Mouse (Mus musculus) heart, postnatal 25 days (tissue): ENCODE results near the gene Peak1. TPM values are rescaled to one million over a fixed set of nuclear protein-coding genes. Genes with fewer than 3 reads are reported as not detected.
"Not testable (repeated sequence)": the region's sequence is repeated elsewhere in the genome, so short reads cannot be mapped to it uniquely, and the experiment has no call there.

Source experiments
- DNase-seq: peaks from one replicate; pipeline ENCODE4 v3.0.0; 2022; ENCODE audit warnings: low spot score
- intact Hi-C: fragments of 180-260 bp; cut with DNase I; formaldehyde crosslinking; loops from one replicate; pipeline ENCODE4 v1.15.1; 2025
- total RNA-seq, 2 experiments: library from RNA; stranded (reverse); gene quantifications; 2 replicates each; pipeline ENCODE4 v1.2.3; 2021

Peak1 gene
- total RNA-seq, 2 experiments from 2014 or later, result 35.1 to 38.0 TPM

DNA sequence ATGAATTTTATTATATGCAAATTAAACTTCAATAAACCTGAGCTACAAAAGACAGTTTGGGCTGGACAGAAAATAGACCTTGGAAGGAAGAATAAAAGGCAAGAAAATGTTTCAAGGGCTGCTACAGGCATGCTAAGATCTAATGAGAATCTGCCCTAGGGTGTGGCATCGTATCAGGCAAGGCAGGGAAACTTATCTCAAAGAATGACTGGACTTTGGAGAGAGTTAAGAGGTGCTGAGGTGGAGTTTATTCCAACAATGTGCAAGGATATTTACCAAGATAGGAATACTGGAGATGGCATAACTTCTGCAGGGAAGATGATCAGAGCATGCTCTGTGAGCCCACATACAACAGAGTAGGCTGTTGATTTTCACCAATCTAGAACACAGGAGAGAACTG lies 154.8 kb downstream of the Peak1 start:
- no peak for DNase-seq
- intact Hi-C loops, result loop anchor here (1.0 to 5.0 kb wide), 2 partner anchors 199 to 290 kb away; no protein-coding TSS in a partner anchor

DNA sequence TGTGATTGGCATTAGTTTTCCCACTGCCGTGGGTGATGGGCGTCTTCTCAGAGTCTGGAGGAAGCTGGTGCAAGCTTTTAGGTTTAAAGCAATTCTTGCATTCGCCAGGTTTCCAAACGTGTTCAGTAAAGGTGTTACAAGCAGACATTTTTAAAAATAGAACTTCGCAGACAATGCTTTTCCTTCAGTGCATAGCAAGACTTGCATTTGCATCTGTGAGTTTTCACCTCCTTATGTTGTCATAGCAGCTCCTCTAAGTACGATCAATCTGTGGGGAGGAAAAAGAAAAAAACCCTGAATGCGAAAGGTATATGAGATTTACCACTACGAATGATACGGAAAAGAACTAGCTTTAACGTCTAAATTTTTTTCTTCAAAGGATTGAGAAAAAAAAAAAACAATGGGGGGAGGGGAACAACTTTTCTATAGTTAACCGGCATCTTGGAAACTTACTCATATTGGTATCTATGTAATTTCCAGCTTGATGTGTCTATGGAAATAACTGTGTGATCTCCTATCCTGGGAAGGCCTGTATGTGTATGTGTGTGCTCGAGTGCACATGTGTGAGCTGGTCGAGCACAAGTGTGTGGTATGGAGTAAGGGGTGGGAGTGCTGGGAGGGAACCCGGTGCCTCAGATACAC lies 157.3 kb downstream of the Peak1 start:
- intact Hi-C loops, result loop anchor here (5.0 kb wide), 1 partner anchor 202 kb away; no protein-coding TSS in a partner anchor
- no peak for DNase-seq

DNA sequence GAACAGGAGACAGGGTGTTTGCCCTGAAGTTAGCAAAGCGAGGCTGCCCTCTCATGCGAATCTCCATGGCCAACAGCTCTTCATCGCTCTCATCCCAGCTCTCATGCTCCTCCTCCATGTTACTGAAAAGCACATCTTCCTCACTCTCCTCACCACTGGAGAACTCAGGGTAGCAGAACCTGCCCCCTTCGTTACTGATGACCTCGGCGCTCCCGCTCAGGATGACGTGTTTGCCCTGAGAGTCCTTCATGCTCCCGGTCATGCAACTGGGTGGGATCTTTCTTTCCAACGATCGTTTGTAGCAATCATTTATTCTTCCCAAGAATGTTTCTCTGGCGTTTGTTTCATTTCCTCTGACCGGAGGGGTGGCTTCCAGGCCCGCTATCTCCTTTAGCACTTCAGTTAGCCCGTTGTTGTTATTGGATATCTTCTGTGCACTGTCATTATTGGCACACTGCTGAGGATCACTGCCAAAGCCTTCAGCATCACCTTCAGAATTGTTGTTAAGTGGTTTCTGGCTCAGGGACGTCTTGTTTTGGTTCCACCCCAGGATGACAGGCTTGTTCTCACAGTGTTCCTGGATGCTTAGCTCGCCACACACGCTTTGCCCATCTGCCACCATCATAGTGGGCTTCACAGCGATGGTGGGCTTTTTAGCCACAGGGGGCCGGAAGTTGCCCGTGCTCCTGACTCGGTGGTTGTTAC lies 157.9 kb downstream of the Peak1 start:
- intact Hi-C loops, result loop anchor here (5.0 kb wide), 1 partner anchor 202 kb away; no protein-coding TSS in a partner anchor
- peak; percentile 53 for DNase-seq

DNA sequence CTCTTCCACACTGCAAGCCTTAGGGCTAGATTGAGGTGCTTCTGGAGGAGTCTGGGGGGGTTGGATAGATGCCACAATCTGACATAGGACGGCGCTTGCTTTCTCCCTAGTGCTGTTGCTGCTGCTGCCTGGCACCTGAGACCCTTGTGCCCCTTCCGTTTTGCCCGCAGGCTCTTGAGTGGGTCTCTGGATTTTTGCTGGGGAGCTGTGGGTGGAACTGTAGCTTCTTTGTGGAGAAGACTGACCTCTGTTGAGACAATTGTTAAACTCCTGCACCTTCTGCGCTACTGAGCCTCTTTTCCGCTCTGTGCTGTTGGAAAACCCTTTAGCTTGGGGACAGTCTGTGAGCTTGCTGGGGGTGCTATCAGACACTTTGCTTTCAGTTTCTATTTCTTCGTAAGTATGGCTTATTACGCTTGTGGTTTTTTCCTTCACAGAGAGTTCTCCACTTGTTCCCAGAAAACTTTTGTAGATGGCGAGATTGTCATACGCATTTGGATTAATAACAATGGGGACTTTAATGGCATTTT lies 159.5 kb downstream of the Peak1 start:
- intact Hi-C loops, result no loop called here
- no peak for DNase-seq

DNA sequence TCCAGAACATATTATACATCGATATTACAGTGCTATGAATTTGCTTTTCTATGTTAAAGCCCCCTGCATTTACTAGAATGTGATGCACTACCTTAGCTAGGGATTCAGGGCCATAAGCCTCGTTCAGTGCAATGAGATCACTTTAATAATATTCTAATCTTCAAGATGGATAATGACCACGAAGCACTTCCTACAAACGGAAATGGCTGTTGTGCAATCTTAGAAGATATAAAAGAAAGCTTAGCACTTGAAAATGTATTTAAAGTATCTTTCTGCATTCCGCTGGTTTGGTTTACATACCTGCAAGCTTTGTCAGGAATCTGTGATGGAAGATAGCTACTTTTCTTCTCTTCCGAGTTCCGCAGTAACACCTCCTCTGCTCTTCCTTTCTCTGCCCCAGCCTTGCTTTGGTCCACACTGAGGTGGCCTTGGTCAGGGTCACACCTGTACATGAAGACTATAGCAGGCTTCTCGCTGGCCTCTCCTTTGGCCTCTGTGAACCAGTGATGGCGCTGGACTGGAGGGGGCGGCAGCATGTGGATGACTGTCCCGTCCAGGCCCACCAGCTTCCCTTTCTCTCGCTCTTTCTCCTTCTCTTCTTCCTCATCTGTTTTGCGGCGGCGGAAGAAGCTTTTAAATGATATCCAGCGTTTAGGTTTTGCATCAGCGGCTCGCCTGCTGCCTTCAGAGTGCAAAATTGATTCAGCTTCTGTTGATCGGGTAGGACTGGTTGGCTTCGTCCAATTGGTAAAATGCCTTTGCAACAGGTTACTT lies 160.5 kb downstream of the Peak1 start:
- intact Hi-C loops, result no loop called here
- no peak for DNase-seq

DNA sequence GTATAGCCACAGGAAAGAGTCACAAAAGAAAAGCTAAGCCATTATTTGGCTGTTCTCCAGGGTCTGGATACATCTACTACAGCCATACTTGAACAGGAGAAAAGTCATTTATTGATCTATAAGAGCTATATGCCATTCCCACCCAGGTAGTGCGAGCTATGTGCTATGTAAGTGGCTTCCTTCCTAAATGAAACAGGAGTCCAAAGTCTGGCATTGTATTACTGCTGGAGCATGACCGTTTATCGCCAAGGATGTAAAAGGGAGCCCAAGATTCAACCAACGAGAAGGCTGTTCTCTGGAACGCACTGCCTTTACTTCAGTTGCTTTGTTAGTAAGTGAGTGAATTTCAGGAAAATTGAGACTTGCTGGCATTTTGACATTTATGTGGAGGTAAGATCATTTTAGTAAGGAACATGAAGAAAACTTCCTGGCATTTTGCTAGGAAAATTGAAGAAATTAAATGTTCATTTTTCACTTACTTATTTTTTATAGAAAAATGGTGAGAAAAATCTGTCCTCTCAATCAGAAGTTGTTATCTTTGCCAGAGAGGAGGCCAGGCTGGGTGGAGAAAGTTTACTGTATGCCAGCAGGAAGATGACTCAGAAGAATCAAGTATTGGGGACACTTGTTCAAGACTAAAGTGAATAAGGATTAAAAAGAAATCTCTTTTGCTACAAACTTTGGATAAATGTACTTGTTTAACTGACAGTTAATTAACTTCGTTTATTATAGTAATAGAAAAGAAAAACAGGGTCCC lies 162.0 kb downstream of the Peak1 start:
- DNase-seq, result no peak
- intact Hi-C loops, result no loop called here

- DNase-seq, result no peak
- intact Hi-C loops, result no loop called here
Measured at GRCm38 (mm10) chr9:56244336-56244735, 173.5 kb downstream of the Peak1 start.

GRCm38 (mm10) chr9:56243885-56244284 lies 174.0 kb downstream of the Peak1 start:
- intact Hi-C loops, result no loop called here
- no peak for DNase-seq

GRCm38 (mm10) chr9:56242686-56243085 lies 175.2 kb downstream of the Peak1 start:
- DNase-seq, result no peak
- intact Hi-C loops, result no loop called here

DNA sequence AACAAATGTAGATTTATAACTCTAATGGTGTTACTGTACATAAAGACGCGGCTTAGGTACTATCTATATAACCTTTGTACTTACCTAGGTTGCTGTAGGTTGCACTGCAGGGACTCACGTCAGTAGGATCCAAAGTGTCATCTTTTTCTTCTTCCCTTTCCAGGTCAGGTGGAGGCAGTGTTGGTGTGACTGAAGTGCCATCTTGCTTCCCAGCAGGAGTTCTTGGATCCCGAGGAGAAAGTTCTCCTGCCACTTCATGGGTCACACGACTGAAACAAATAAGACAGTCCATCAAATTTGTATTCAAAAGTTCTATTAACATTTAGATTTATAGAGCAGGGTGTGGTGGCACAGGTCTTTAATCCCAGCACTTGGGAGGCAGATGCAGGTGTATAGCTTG lies 176.8 kb downstream of the Peak1 start:
- no peak for DNase-seq
- intact Hi-C loops, result no loop called here

DNA sequence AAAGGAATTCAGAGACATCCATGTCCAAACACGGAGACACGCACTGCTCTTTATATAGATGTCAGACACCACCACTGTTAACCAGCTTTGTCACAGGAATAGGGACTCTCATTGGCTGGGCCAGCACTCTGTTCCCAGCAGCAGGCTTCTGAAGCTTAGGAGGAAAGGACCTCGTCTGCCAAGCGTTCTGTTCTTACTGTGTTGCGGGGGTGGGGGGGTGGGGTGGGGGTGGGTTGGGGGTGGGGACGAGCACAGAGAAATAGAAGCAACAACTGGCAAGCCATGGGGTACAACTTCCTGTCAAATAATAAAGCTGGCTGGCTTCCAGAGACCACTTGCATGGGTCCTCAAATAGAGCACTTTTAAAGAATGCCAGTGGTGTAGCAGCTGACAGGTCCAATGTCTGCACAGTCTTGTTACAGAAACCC lies 182.0 kb downstream of the Peak1 start:
- intact Hi-C loops, result no loop called here
- DNase-seq, result no peak

GRCm38 (mm10) chr9:56235281-56235680 lies 182.6 kb downstream of the Peak1 start:
- no peak for DNase-seq
- intact Hi-C loops, result no loop called here

GRCm38 (mm10) chr9:56234561-56234960 lies 183.3 kb downstream of the Peak1 start:
- intact Hi-C loops, result no loop called here
- no peak for DNase-seq

- intact Hi-C loops, result no loop called here
- no peak for DNase-seq
Measured at GRCm38 (mm10) chr9:56233316-56233715, 184.6 kb downstream of the Peak1 start.

GRCm38 (mm10) chr9:56230906-56231305 lies 187.0 kb downstream of the Peak1 start:
- intact Hi-C loops, result no loop called here
- no peak for DNase-seq

DNA sequence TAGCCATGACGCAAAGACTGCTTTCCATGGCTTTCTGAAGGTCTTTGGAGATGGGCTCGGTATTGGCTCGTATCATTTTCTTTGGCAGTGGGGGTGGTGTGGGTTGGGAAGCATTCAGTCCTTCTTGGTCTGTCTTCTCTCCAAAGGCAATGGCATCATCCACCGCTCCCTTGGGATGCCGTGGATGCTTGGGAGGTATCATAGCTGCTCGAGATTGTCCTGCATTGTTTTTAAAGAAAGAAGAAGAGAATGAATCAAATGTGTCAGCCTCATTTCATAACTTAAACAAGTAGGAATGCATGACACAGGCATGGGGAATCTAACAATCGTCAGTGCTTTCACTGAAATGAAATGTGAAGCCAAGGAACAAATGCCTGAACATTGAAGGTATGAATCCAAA lies 190.2 kb downstream of the Peak1 start:
- no peak for DNase-seq
- intact Hi-C loops, result no loop called here

- DNase-seq, result peak; percentile 63
- intact Hi-C loops, result not testable (repeated sequence)
Measured at GRCm38 (mm10) chr9:56223429-56224051, 194.3 kb downstream of the Peak1 start.

GRCm38 (mm10) chr9:56218860-56219259 lies 199.0 kb downstream of the Peak1 start:
- intact Hi-C loops, result no loop called here
- DNase-seq, result no peak

- intact Hi-C loops, result no loop called here
- no peak for DNase-seq
Measured at GRCm38 (mm10) chr9:56218043-56218442, 199.8 kb downstream of the Peak1 start.
